Mouse (Mus musculus): ENCODE measurements at regions not wholly inside any gene's neighbourhood (a gene's known extent, or its start where the extent isn't known, plus 50 kb on each side); places are given as distances from the start of the nearest gene placed in this dataset.
"Not testable (repeated sequence)": the region's sequence is repeated elsewhere in the genome, so short reads cannot be mapped to it uniquely, and the experiment has no call there.

- ATAC-seq (replicated peaks; ENCODE audit: low FRiP score, low TSS enrichment, poor library complexity, severe bottlenecking): no peak
These were observed 314.7 kb downstream of the Diras2 start for GRCm38 (mm10) chr13:52216343-52216742.

GRCm38 (mm10) chr13:52217066-52217465 lies 314.0 kb downstream of the Diras2 start:
- no peak for ATAC-seq (replicated peaks; ENCODE audit: low FRiP score, low TSS enrichment, poor library complexity, severe bottlenecking)

- no peak for ATAC-seq (replicated peaks; ENCODE audit: low FRiP score, low TSS enrichment, poor library complexity, severe bottlenecking)
These were observed 313.3 kb downstream of the Diras2 start for GRCm38 (mm10) chr13:52217741-52218140.

- ATAC-seq (replicated peaks; ENCODE audit: low FRiP score, low TSS enrichment, poor library complexity, severe bottlenecking): peak; percentile 41
These were observed 308.6 kb downstream of the Diras2 start for GRCm38 (mm10) chr13:52222315-52223097.

GRCm38 (mm10) chr13:52223098-52223962 lies 307.7 kb downstream of the Diras2 start:
- peak; percentile 68 for ATAC-seq (replicated peaks; ENCODE audit: low FRiP score, low TSS enrichment, poor library complexity, severe bottlenecking)

- no peak for ATAC-seq (replicated peaks; ENCODE audit: low FRiP score, low TSS enrichment, poor library complexity, severe bottlenecking)
These were observed 297.1 kb downstream of the Diras2 start for GRCm38 (mm10) chr13:52233971-52234370.

GRCm38 (mm10) chr13:52236105-52236504 lies 295.0 kb downstream of the Diras2 start:
- peak; percentile 70 for ATAC-seq (replicated peaks; ENCODE audit: low FRiP score, low TSS enrichment, poor library complexity, severe bottlenecking)

GRCm38 (mm10) chr13:52239563-52239962 lies 291.5 kb downstream of the Diras2 start:
- ATAC-seq (replicated peaks; ENCODE audit: low FRiP score, low TSS enrichment, poor library complexity, severe bottlenecking): no peak

GRCm38 (mm10) chr13:52241761-52242160 lies 289.3 kb downstream of the Diras2 start:
- ATAC-seq (replicated peaks; ENCODE audit: low FRiP score, low TSS enrichment, poor library complexity, severe bottlenecking): no peak

GRCm38 (mm10) chr13:52249492-52249891 lies 281.6 kb downstream of the Diras2 start:
- ATAC-seq (replicated peaks; ENCODE audit: low FRiP score, low TSS enrichment, poor library complexity, severe bottlenecking): no peak

- ATAC-seq (replicated peaks; ENCODE audit: low FRiP score, low TSS enrichment, poor library complexity, severe bottlenecking): peak; percentile 67; the same call in 1 of the 2 replicates
These were observed 280.7 kb downstream of the Diras2 start for GRCm38 (mm10) chr13:52250371-52250770.

GRCm38 (mm10) chr13:52252303-52252702 lies 278.8 kb downstream of the Diras2 start:
- no peak for ATAC-seq (replicated peaks; ENCODE audit: low FRiP score, low TSS enrichment, poor library complexity, severe bottlenecking)

- not testable (repeated sequence) for ATAC-seq (replicated peaks; ENCODE audit: low FRiP score, low TSS enrichment, poor library complexity, severe bottlenecking)
These were observed 278.4 kb downstream of the Diras2 start for GRCm38 (mm10) chr13:52252726-52253125.

GRCm38 (mm10) chr13:52253138-52253537 lies 277.9 kb downstream of the Diras2 start:
- ATAC-seq (replicated peaks; ENCODE audit: low FRiP score, low TSS enrichment, poor library complexity, severe bottlenecking): peak; percentile 64

GRCm38 (mm10) chr13:52254185-52254584 lies 276.9 kb downstream of the Diras2 start:
- ATAC-seq (replicated peaks; ENCODE audit: low FRiP score, low TSS enrichment, poor library complexity, severe bottlenecking): no peak

GRCm38 (mm10) chr13:52255697-52256096 lies 275.4 kb downstream of the Diras2 start:
- no peak for ATAC-seq (replicated peaks; ENCODE audit: low FRiP score, low TSS enrichment, poor library complexity, severe bottlenecking)

GRCm38 (mm10) chr13:52258373-52258772 lies 272.7 kb downstream of the Diras2 start:
- ATAC-seq (replicated peaks; ENCODE audit: low FRiP score, low TSS enrichment, poor library complexity, severe bottlenecking): no peak

GRCm38 (mm10) chr13:52262949-52263550 lies 268.0 kb downstream of the Diras2 start:
- no peak for ATAC-seq (replicated peaks; ENCODE audit: low FRiP score, low TSS enrichment, poor library complexity, severe bottlenecking)

GRCm38 (mm10) chr13:52268279-52268678 lies 262.8 kb downstream of the Diras2 start:
- no peak for ATAC-seq (replicated peaks; ENCODE audit: low FRiP score, low TSS enrichment, poor library complexity, severe bottlenecking)
